Mouse (Mus musculus) cerebellum, adult 11 months (tissue): Measurements from ENCODE around the gene Mcpt8.
"Not testable (repeated sequence)": the region's sequence is repeated elsewhere in the genome, so short reads cannot be mapped to it uniquely, and the experiment has no call there.

Experiments used
- DNase-seq: peaks from one replicate; pipeline ENCODE4 v3.0.0; 2022

Gene Mcpt8

DNA sequence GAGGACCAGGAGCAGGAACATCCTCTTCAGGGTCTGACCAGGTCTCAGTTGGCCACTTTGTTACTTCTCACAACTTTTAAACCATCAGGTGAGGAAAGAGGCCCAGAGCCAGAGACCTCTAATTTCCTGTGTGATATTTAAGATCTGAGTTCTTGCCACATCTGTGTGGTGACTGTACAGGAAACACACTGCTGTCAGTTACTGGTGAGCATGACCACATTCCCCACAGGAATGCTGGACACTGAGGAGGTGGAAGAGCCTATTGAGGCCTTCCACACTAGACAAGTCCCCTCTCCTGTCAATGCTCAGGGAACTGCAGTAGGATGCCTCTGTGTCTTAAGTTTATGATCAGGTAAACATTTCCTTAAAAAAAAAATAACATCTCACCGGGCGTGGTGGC lies at the start of gene Mcpt8:
Gene Mcpt8 (minus strand): TSS at position 107 of the 400 bp plus-strand sequence.
- no peak for DNase-seq

DNA sequence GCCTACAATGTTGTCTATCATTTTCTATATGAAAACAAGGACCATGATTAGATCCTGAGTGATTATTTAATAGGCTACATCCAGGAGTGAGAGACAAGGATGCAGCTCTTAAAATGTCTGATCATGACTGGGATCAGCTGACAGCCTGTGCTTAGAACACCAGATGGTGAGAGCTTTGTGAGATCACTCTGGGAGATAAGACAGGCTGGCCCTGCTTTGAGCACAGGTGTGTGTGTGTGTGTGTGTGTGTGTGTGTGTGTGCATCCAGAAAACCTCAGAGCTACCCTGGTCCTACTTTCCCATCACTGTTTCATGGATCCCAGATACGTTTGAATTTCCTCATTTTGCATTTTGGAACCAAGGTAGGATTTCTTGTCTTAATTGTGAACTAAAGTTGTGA lies 48.6 kb upstream of the Mcpt8 start:
- DNase-seq, result peak; percentile 7

DNA sequence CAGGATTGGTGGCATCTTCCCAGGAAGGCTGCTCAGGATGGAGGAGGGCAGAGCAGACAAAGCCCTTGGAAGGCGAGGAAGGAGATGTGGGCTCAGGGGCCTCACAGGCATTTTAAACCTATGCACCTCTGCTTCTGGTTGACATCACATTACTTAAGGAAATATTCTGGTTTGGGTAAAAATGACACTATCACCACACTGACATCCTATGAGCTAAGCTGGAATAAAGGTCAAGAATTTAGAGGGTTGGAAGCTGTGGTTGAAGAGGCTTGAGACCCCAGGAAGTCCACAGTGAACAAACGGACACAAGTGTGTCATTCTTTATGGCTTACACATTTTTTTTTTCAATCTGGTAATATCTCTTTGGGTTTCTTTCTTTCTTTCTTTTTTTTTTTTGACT lies 47.4 kb upstream of the Mcpt8 start, which contains the start of gene Gzmd:
Gene Gzmd (minus strand): TSS at position 101 of the 400 bp plus-strand sequence.
- not testable (repeated sequence) for DNase-seq

DNA sequence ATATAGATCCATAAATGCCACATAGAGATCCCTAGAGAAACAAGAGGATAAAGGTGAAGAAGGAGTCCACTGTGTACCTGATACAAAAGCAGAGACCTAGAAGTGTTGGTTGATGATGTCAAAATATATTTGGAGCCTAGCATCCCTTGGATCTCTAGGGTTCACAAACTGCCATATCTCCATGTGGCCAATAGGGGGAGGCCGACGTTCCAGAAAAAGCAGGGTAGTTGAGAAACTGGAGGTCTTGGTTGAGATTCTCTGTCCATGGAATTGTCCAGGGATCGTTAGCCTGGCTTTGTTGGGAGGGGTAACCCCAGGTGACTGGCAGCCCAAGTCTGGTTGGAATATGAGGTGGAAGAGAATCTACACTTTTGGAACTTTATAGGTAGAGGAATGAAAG lies 43.3 kb upstream of the Mcpt8 start:
- DNase-seq, result no peak

DNA sequence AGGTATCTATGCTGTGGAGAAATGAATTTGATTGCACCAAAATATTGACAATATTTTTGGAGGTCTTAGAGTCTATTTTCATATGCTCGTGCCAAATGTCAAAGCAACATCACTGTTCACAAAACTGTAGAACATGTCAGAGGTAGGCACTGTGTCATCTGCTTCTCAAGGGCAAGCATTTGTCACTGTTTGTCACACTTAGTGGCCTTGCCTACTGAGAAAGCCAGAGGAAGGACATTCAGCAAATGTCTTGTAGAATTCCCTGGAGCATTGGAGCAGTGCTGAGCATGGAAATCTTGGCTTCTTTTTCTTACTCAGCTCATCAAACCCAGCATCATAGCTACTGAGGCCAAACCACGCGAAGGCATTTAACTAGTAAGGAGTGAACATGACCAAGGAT lies 38.4 kb upstream of the Mcpt8 start:
- no peak for DNase-seq

DNA sequence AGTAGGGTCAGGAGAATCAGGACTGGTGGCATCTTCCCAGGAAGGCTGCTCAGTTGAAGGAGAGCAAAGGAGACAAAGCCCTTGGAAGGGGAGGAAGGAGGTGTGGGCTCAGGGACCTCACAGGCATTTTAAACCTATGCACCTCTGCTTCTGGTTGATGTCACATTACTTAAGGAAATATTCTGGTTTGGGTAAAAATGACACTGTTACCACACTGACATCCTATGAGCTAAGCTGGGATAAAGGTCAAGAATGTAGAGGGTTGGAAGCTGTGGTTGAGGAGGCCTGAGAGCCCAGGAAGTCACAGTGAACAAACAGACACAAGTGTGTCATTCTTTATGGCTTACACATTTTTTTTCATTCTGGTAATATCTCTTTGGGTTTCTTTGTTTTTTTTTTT lies 35.5 kb upstream of the Mcpt8 start, which contains the start of gene Gzme:
Gene Gzme (minus strand): TSS at position 101 of the 400 bp plus-strand sequence.
- no peak for DNase-seq

DNA sequence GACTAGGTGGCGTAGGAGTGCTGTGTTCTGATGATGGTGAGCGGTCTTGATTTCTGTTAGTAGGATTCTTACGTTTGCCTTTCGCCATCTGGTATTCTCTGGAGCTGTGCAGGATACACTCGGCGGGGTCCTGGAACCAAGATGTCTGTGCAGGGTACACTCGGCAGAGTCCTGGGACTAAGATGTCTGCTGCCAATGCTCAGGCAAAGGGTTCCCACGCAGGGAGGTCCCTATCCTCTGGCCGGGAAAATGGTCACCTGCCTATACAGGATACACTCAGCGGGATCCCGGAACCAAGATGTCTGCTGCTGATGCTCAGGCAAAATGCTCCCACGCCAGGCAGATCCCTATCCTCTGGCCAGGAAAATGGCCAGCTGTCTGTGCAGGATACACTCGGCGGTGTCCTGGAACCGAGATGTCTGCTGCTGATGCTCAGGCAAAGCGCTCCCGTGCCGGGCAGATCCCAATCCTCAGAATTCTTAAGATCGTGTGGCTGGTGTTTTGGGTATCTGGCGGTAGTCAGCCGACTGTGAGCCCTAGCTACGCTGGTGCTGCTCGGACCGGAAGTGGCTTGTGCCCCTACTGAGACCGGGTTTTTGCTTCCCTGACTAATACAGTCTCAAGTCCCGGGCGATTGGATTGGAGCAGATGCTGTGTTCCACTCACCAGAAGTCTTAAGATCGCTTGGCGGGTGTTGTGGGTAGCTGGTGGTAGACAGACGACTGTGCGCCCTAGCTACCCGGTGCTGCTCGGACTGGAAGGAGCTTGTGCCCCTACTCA lies 30.6 kb upstream of the Mcpt8 start:
- not testable (repeated sequence) for DNase-seq

DNA sequence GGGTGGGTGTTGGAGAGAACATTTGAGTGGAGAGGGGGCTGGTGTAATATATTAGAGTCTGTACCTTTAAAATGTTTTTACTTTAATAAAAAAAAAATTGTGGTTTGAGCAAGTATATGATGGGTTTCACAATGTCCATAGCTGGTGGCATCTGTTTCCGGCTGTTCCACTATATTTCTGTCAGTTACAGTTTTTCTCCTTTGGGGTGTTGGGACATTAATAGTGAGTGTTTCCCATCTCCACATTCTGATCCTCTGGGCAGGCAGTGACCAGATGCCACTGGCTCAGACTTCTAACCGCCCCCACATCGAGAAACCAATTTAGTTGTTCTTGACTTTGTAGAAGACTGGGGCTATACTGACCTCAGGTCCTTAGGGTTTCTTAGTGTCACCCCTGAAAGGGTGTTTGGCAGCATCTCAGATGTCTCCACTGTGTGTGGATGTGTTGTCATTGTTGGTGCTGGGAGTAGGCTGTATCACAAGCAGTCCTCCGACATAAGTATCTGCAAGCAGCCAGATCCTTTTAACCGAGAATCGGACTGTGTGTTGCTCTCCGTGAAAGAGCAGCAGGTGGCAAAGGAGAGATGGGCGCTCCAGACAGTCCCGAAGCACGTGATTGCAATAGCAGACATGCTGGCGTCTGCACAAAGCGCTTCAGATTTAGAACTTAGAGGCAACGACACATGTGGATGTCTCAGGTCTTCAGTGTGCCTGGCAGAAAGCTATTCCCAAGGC lies 20.5 kb upstream of the Mcpt8 start:
- no peak for DNase-seq

DNA sequence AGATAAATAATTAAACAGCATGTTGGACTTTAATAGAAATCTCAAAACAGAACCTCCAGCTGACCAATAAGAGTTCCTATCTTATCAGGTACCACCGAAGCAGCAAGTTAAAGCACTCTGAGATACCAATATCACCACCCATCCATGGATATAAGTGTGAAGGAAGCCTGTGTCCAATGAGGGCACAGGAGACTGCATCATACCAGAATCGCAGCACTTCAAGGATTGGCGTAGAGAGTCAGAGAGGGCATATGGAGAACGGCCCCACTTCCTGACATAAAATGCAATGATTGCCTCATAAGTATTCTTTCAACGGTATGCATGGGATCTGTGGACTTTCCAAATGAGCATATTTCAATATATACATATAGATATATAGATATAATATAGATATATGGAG lies 19.9 kb upstream of the Mcpt8 start:
- DNase-seq, result no peak

DNA sequence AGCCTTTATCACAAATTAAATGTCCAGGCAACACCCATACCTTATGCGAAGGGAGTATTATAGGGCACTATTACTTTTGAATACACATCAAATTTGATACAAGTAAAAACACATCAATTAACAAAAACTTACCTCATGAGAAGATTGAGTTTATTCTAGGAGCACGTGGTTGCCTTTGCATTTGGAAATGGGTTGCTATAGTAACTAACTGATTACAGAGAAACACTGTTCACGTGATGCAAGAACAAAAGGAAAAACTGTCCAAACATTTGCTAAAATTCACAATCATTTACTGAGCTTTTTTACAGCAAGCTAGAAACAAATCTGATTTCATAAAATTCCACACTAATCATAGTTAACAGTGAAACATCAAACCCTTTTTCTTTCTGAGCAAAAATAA lies 18.4 kb upstream of the Mcpt8 start:
- DNase-seq, result no peak

DNA sequence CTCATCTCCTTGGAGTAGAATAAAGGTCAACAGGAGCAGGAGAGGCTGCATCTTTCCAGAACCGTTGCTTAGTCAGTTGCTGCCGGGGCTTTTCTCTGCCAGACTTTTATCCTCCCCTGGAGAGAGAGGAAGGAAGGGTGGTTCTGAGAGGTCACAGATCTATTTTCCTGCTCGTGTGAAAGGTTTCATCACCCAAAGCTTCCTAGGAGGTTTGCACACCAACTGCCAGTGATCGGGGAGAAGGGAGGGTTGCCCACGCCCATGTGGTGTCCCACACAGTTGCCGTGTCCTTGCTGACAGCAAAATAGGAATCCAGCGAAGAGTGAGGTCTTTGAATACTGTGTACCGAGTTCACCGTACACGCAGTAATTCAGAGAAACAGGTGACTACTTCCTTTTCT lies 17.3 kb upstream of the Mcpt8 start, which contains the start of gene Ctsg:
Gene Ctsg (minus strand): TSS at position 189 of the 400 bp plus-strand sequence.
- DNase-seq, result no peak

DNA sequence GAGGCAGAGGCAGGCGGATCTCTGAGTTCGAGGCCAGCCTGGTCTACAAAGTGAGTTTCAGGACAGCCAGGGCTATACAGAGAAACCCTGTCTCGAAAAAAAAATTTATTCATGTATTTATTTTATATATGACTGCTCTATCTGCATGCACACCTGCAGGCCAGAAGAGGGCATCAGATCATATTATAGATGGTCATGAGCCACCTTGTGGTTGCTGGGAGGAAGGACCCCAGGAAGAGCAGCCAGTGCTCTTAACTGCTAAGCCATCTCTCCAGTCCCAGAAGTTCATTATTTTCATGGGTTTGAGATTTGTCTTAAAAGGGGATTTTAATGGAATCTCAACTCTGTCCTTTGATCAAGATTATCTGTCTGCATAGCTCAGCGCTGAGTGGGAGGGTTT lies 13.9 kb upstream of the Mcpt8 start:
- no peak for DNase-seq

DNA sequence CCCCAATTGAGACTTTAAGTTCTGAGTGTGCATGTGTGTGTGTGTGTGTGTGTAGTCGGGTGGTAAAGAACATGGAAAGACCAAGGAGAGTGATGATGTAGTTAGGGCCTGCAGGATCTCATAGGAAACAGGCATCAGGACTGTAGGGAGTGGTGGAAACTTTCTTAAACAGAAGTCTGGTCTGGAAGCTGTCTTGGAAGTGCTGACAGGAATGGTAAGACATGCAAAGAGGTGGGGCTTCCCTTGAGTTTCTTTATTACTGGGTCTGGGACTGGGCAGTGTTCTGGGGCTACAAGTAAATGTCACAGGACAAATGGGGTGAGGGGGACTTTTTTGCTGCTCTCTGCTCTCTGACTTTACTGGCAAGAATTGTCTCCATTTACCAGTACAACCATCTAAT lies 12.5 kb upstream of the Mcpt8 start:
- no peak for DNase-seq

DNA sequence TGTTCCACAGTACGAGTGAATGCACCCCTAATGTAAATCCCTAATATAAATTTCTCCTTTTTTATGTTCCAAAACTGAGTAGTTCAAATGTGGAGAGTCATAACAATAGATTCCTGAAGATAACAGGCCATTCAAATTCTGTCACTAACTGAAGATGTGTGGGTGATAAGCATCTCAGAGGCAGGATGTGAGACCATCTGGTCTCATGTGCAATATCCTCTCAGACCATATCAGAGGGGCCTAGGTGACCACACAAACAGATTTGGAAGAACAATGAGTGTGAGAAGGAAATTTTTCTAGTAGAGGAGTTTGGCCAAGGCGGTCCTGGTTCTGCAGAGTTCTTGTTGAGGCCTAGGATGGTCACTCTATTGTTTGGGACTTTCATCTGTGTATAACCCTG lies 8.3 kb upstream of the Mcpt8 start:
- DNase-seq, result no peak

DNA sequence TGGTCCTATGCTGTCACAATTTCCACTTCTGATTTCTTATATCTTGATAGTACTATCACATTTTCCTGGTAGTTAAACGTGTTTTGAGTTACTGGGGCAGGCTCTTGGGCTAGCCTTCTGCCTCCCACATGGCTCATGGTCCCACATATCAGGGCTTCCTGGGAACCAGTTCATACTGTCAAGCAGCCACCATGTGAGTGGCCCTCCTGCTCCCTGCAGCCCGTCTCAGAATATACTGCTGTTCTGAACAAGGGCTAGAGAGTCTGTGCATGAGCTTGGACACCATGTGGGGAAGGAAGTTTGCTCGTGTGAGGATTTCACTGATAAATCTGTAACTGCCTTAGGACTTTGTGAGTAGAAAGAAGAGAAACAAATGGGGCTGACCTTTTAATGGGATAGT lies 1.6 kb upstream of the Mcpt8 start:
- DNase-seq, result no peak

DNA sequence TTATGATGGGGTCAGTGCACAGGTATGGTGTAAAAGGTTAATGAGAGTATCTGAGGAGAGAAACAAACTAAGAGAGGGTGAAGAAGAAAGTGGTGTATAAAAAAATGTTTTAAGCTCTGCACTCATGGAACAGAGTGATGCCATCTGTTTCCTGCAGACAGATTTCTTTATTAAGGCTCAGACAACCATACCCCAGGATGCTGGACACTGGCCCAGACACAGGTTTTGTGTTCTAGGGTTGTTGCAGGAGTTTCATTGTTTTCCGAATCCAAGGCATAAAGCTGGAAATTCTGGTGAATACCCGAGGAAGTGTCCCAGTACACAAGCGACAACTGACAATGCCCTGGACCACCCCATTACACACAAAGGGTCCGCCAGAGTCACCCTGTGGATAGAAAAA lies 3.1 kb downstream of the Mcpt8 start:
- peak; percentile 30 for DNase-seq

DNA sequence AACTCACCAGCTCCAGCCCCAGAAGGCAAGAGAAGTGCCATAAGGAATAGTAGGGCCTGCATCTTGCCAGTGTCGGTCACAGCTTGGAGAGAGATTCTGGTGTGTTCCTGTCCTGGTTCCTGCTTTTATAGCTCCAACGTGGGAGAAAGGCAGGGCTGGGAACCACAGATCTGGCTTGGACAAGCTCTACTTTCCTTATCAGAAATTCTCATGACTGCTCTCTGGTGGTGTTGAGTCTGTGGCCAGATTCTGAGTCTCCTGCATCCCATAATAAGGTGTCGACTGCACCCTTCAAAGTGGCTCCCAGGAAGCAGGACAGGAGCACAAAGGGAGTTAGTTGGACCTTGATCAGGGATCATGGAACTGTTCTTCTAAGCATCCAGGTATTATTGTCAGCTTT lies 22.9 kb downstream of the Mcpt8 start, which contains the start of gene Mcpt4:
Gene Mcpt4 (minus strand): TSS at position 101 of the 400 bp plus-strand sequence.
- DNase-seq, result not testable (repeated sequence)

DNA sequence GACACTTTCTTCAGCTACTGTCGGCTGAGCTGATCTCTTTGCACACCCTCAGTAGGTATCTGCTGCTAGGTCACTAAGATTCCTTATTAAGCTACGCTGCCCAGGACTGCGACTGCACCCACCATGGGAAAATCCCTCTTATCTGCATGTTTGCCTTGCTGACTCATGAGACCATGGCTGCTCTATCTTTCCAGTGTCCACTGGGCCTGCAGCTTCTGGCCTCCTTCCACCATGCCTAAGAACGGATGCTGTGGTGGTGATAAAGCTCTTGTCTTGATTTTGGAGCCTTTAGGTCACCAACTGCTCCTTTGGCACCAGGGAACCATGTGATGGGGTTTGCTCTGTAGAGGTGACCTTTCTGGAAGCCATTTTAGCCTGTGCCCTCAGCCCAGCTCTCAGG lies 27.4 kb downstream of the Mcpt8 start:
- no peak for DNase-seq

DNA sequence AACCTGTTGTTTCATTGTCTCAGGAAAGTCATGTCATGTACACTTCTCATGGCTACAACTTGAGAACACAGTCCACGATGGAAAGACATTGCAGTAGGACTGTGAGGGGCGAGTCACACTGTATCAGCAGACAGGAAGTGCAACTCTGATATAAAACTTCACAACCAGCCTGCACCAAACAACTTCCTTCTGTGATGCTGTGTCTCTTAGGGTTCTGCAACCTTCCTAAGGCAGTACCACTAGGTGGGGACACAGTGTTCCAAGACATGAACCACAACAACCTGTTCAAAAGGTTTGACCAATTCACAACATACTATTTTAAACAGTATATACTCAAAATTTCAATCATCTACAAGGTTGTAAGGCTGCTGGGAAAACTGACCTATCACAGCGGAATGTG lies 29.7 kb downstream of the Mcpt8 start:
- DNase-seq, result no peak

DNA sequence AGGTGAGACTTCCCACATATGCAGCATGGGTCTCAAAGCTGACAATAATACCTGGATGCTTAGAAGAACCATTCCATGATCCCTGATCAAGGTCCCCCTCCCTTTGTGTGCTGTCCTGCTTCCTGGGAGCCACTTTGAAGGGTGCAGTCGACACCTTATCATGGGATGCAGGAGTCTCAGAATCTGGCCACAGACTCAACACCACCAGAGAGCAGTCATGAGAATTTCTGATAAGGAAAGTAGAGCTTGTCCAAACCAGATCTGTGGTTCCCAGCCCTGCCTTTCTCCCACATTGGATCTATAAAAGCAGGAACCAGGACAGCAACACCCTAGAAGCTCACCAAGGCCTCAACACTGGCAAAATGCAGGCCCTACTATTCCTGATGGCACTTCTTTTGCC lies 43.3 kb downstream of the Mcpt8 start, which contains the start of gene Mcpt2:
Gene Mcpt2 (plus strand): TSS at position 250 of the 400 bp plus-strand sequence.
- DNase-seq, result not testable (repeated sequence)

DNA sequence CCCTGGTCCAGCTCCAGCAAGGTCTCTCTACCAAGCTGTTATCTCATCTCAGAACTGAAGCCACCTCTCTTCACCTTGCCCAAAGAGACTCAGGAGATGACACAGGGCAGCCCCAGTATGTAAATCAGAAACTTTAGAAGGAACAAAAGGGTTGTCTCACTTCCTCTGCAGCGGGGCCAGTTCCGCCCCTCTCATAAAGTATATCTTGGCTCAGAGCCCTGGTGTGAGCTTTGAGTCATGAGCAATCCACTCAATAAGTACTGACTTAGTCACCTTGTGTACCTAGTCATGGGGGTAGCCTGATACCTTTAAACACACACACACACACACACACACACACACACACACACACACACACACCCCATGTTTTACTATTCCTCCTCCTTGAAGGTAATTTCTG lies 50.6 kb downstream of the Mcpt8 start:
- no peak for DNase-seq
